Mouse (Mus musculus) lung, embryonic 14.5 days (tissue): Measurements from ENCODE around the gene Ptprd. TPM values are rescaled to one million over a fixed set of nuclear protein-coding genes. Genes with fewer than 3 reads are reported as not detected.
"Not testable (repeated sequence)": the region's sequence is repeated elsewhere in the genome, so short reads cannot be mapped to it uniquely, and the experiment has no call there.

ENCODE experiments used
- ATAC-seq: fragments of 200-750 bp; cut with Nextera tagmentation; 2 replicates; pipeline ENCODE4 v1.8.0; 2017; ENCODE audit warnings: mild to moderate bottlenecking, moderate TSS enrichment, moderate library complexity; ENCODE audit not compliant: insufficient read depth
- DNase-seq: peaks from one replicate; pipeline ENCODE4 v3.0.0-alpha.2; 2015
- H3K27ac ChIP-seq: fragments of 300-500 bp; sonication (generic); 2 replicates; pipeline ENCODE4 v1.5.1; 2014; ENCODE audit warnings: low read depth, mild to moderate bottlenecking, moderate library complexity
- H3K27me3 ChIP-seq: fragments of 300-500 bp; sonication (generic); 2 replicates; pipeline ENCODE4 v1.6.1; 2014; ENCODE audit warnings: low read length, control low read depth; ENCODE audit not compliant: insufficient read depth
- H3K36me3 ChIP-seq: fragments of 300-500 bp; sonication (generic); 2 replicates; pipeline ENCODE4 v1.6.1; 2014; ENCODE audit warnings: control low read depth; ENCODE audit not compliant: insufficient read depth
- H3K4me1 ChIP-seq: fragments of 300-500 bp; sonication (generic); 2 replicates; pipeline ENCODE4 v1.6.1; 2014; ENCODE audit warnings: antibody characterized with exemption, control low read depth; ENCODE audit not compliant: insufficient read depth
- H3K4me2 ChIP-seq: fragments of 300-500 bp; sonication (generic); 2 replicates; pipeline ENCODE4 v1.6.1; 2014; ENCODE audit warnings: mild to moderate bottlenecking
- H3K4me3 ChIP-seq: fragments of 300-500 bp; sonication (generic); 2 replicates; pipeline ENCODE4 v1.5.1; 2014; ENCODE audit warnings: low read depth, low read length
- H3K9ac ChIP-seq: fragments of 300-500 bp; sonication (generic); 2 replicates; pipeline ENCODE4 v1.6.1; 2014
- H3K9me3 ChIP-seq: fragments of 300-500 bp; sonication (generic); 2 replicates; pipeline ENCODE4 v1.6.1; 2016; ENCODE audit warnings: low read depth, low read length, control low read depth
- CTCF ChIP-seq: IDR thresholded peaks from 2 replicates; pipeline ENCODE4 v1.5.1; 2016; ENCODE audit warnings: antibody characterized with exemption, low read depth
- WGBS: fragments of 180-500 bp; shearing (Covaris S2); extraction: QIAGEN DNeasy Blood & Tissue Kit; methylation state at CpG from one replicate; pipeline ENCODE4 v1.1.7; 2014; 5-methylcytosine and 5-hydroxymethylcytosine counted together
- polyA plus RNA-seq: library from polyadenylated mRNA; unstranded; fragments of >200 nt; fragmentation: Nextera tagmentation; extraction: Ambion mirVana; gene quantifications from 2 replicates; pipeline ENCODE4 v1.2.1, GENCODE M21; 2014

The Ptprd gene
- polyA plus RNA-seq, 1 experiment from 2014 or later = 25.3 TPM

DNA sequence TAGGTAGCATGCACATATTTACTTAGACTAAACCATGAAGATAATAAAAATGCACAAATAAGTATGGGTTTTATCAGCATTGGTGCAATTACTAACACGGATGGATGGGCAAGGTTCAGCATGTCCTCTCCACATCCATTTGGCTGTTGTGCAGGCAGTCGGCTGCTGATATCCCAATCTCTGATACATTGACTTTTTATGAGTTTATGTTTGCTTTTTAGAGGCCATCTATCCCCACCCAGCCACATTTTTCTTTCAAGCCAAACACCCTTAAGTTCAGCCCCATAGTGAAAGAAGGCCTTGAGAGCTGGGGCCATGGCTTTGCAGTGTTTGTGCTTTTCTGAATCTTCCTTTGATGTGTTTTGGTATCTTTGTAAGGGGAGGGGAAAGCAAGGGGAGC lies 2166.1 kb downstream of the Ptprd start:
- WGBS = 39% methylated on average over 2 of the region's 2 CpGs
- peaks cover 4% of the 10 kb centered on the region; the same call in 1 of the 2 replicates for H3K36me3 ChIP-seq
- no peak overlapping the region for H3K9ac ChIP-seq
- no peaks in the 10 kb centered on the region for H3K4me1 ChIP-seq
- H3K9me3 ChIP-seq = no peaks in the 10 kb centered on the region
- H3K4me3 ChIP-seq = no peak overlapping the region
- ATAC-seq (no peak), DNase-seq (no peak)
- H3K4me2 ChIP-seq = no peak overlapping the region
- H3K27me3 ChIP-seq = no peaks in the 10 kb centered on the region
- no peak for TF ChIP-seq CTCF
- no peak overlapping the region for H3K27ac ChIP-seq

DNA sequence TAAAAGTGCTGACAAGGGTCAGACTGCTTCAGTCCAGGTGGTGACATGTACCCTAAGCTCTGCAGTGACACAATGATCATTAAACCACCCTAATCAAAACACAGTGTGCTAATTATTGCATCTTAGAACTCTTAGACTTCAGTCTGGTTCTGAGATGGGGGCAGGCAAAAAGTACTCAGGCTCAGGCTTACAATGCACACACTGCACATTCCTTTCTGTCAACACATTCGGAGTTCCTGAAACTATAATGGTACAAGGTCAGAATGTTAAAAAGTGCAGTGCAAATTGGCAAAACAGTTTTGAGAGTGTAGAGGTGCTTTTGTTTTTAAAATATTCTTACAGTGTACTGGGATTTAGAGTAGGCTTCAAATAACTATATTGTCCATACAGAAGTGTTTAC lies 2167.0 kb downstream of the Ptprd start:
- no peak for TF ChIP-seq CTCF
- ATAC-seq (no peak), DNase-seq (no peak)
- Histone ChIP-seq H3K4me1 (no peaks in the 10 kb centered on the region), H3K27me3 (no peaks in the 10 kb centered on the region), H3K27ac (no peak overlapping the region), H3K9me3 (no peaks in the 10 kb centered on the region), H3K36me3 (no peaks in the 10 kb centered on the region; the same call in 1 of the 2 replicates), H3K9ac (no peak overlapping the region), H3K4me2 (no peak overlapping the region), H3K4me3 (no peak overlapping the region)
- WGBS = 25% methylated on average over 1 of the region's 1 CpGs

DNA sequence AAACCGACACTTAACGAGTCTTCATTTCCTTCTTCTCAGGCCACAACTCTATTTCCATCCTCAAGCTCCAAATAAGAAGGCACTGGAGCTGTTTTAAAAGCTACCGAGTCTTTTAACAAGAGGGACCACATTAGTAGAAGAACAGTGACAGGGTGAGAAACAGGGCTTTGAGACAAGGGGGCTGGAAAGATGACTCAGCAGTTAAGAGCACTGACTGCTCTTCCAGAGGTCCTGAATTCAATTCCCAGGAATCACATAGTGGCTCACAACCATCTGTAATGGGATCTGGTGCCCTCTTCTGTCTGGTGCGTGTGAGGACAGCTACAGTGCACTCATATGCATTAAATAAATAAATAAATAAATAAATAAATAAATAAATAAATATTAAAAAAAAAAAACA lies 2174.6 kb downstream of the Ptprd start:
- WGBS = 74% methylated on average over 4 of the region's 4 CpGs
- H3K4me1 ChIP-seq, DNase-seq, H3K9ac ChIP-seq, H3K27ac ChIP-seq, H3K9me3 ChIP-seq, H3K27me3 ChIP-seq, H3K4me3 ChIP-seq, H3K4me2 ChIP-seq, ATAC-seq, H3K36me3 ChIP-seq: not testable (repeated sequence)
- TF ChIP-seq CTCF = 0 out of 2 replicates have a peak, but pooled peaks have one; percentile 8

GRCm38 (mm10) chr4:76025571-76026325 lies 2186.0 kb downstream of the Ptprd start:
- no peak overlapping the region for H3K9ac ChIP-seq
- H3K4me2 ChIP-seq = no peak overlapping the region
- H3K4me1 ChIP-seq = no peaks in the 10 kb centered on the region
- no peak overlapping the region for H3K27ac ChIP-seq
- no peaks in the 10 kb centered on the region for H3K9me3 ChIP-seq
- H3K36me3 ChIP-seq = no peaks in the 10 kb centered on the region
- no peak for DNase-seq
- 80% methylated on average over 8 of the region's 8 CpGs for WGBS
- no peaks in the 10 kb centered on the region for H3K27me3 ChIP-seq
- no peak overlapping the region for H3K4me3 ChIP-seq
- no peak for TF ChIP-seq CTCF
- ATAC-seq = no peak

GRCm38 (mm10) chr4:76024502-76024821 lies 2187.3 kb downstream of the Ptprd start:
- H3K36me3 ChIP-seq = no peaks in the 10 kb centered on the region
- 40% methylated on average over 3 of the region's 3 CpGs for WGBS
- peak overlapping the region; percentile 66 for H3K27ac ChIP-seq
- no peaks in the 10 kb centered on the region for H3K4me1 ChIP-seq
- no peak overlapping the region for H3K9ac ChIP-seq
- no peaks in the 10 kb centered on the region for H3K9me3 ChIP-seq
- no peak for TF ChIP-seq CTCF
- no peak overlapping the region for H3K4me3 ChIP-seq
- peak; percentile 51 for ATAC-seq
- H3K27me3 ChIP-seq = no peaks in the 10 kb centered on the region
- peak; percentile 60 for DNase-seq
- no peak overlapping the region for H3K4me2 ChIP-seq

DNA sequence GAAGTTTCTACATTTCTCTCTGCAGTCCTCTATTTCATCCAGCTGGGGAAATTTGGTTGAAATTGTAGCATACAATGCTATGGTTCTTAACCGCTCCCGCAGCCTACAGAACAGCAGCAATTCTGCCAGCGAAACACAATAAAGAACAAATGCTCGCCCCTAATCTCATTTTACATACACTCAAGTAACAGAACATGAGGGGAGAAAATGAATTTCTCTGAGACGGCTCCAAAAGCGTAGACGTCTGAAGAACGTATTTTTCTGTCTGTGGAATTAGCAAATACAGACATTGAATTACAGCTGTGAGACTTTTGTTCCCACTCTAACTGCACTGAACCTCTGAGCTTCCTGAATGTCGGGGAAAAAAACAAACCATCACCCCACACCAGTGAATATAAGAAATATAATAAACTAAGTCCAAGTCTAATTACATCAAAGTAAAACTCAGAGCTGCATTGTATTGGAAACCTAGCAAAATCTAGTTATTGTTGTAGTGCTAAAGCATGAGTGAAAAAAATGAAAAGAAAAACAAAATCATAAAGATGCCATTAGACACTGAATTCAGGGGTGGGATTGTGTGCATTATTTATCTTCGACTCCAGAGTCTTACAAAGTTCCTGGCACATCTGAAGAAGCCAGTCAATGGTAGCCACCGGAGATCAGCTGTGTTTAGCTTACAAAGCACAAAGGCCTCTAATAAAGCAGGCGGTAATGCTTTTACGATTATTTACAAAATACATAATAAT lies 2187.8 kb downstream of the Ptprd start:
- H3K27ac ChIP-seq = peak overlapping the region; percentile 66
- WGBS = 36% methylated on average over 13 of the region's 13 CpGs
- no peaks in the 10 kb centered on the region for H3K36me3 ChIP-seq
- no peak for TF ChIP-seq CTCF
- H3K27me3 ChIP-seq = no peaks in the 10 kb centered on the region
- H3K4me1 ChIP-seq = no peaks in the 10 kb centered on the region
- H3K9me3 ChIP-seq = no peaks in the 10 kb centered on the region
- no peak overlapping the region for H3K9ac ChIP-seq
- peak; percentile 77 for DNase-seq
- H3K4me3 ChIP-seq = no peak overlapping the region
- no peak overlapping the region for H3K4me2 ChIP-seq
- ATAC-seq = peak; percentile 84

DNA sequence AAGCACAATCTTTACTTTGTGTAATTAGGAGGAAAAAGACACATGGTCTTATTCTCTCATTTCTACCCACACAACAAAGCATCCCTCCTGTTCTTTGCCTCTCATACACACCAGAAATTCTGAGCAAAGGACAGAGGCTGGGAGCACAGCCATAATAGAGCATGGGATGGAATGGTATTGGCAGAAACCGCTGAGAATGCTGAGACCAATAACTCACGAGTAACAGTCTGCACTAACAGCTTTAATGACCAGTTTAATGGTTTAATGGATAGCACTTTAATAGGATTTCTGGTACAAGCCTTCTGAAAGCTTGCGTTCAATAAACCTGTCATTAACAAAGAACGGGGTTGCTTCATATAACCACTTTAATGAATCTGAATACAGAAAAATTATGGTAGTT lies 2190.1 kb downstream of the Ptprd start:
- H3K27ac ChIP-seq = no peak overlapping the region
- WGBS = 79% methylated on average over 4 of the region's 4 CpGs
- no peak for TF ChIP-seq CTCF
- H3K4me1 ChIP-seq = no peaks in the 10 kb centered on the region
- DNase-seq (no peak), ATAC-seq (no peak)
- H3K36me3 ChIP-seq = no peaks in the 10 kb centered on the region
- H3K9me3 ChIP-seq = no peaks in the 10 kb centered on the region
- no peak overlapping the region for H3K4me3 ChIP-seq
- no peak overlapping the region for H3K4me2 ChIP-seq
- H3K27me3 ChIP-seq = no peaks in the 10 kb centered on the region
- no peak overlapping the region for H3K9ac ChIP-seq
